Mouse (Mus musculus): ENCODE results near the gene Nipsnap1. TPM values are rescaled to one million over a fixed set of nuclear protein-coding genes. Genes with fewer than 3 reads are reported as not detected.

Gene Nipsnap1
- polyA plus RNA-seq, 1 experiment from 2014 or later: 76.8 TPM

- ATAC-seq (ENCODE audit: insufficient number of reproducible peaks, low FRiP score, low TSS enrichment, low read depth): no peak
- DNase-seq (ENCODE audit: low spot score): no peak
- 79% methylated on average over 5 of the region's 5 CpGs for WGBS
- Histone ChIP-seq H3K4me1 (ENCODE audit: control insufficient read depth, insufficient read depth, low read length) (no peaks in the 10 kb centered on the region), H3K4me3 (ENCODE audit: low read depth, low read length) (no peak overlapping the region), H3K27me3 (ENCODE audit: control insufficient read depth, insufficient read depth, low read length) (no peaks in the 10 kb centered on the region), H3K9me3 (ENCODE audit: control insufficient read depth, low read length) (no peaks in the 10 kb centered on the region), H3K4me2 (ENCODE audit: low read depth, severe bottlenecking) (no peak overlapping the region), H3K36me3 (ENCODE audit: control insufficient read depth, insufficient read depth, low read length) (no peaks in the 10 kb centered on the region), H3K27ac (replicated peaks; ENCODE audit: low read depth, low read length) (no peak overlapping the region), H3K9ac (ENCODE audit: low read length) (no peak overlapping the region)
Observed at GRCm38 (mm10) chr11:4837342-4837741, 36.4 kb upstream of the Nipsnap1 start.

DNA sequence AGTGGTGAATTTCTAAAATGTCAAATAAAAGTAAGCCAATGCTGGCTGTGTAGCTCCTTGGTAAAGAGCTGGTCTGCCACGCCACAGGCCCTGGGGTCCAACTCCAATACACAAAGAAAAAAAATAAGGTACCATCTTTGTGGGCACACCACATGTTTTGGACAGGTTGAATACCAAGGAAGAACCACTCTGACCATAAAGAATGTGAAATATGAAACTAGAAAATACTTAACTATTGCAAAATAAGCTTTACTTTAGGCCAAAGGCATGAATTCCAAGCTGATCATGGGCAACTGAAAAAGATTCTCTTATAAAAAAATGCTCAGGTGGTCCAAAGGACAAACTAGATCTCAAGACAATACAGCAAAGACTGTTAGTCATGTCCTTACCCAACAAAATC lies 35.5 kb upstream of the Nipsnap1 start:
- no peaks in the 10 kb centered on the region for H3K9me3 ChIP-seq (ENCODE audit: control insufficient read depth, low read length)
- no peaks in the 10 kb centered on the region for H3K4me1 ChIP-seq (ENCODE audit: control insufficient read depth, insufficient read depth, low read length)
- H3K4me2 ChIP-seq (ENCODE audit: low read depth, severe bottlenecking): no peak overlapping the region
- H3K27me3 ChIP-seq (ENCODE audit: control insufficient read depth, insufficient read depth, low read length): no peaks in the 10 kb centered on the region
- WGBS: 83% methylated on average over 1 of the region's 1 CpGs
- no peak overlapping the region for H3K27ac ChIP-seq (replicated peaks; ENCODE audit: low read depth, low read length)
- DNase-seq (ENCODE audit: low spot score) (no peak), ATAC-seq (ENCODE audit: insufficient number of reproducible peaks, low FRiP score, low TSS enrichment, low read depth) (no peak)
- H3K36me3 ChIP-seq (ENCODE audit: control insufficient read depth, insufficient read depth, low read length): no peaks in the 10 kb centered on the region
- no peak overlapping the region for H3K9ac ChIP-seq (ENCODE audit: low read length)
- no peak overlapping the region for H3K4me3 ChIP-seq (ENCODE audit: low read depth, low read length)

GRCm38 (mm10) chr11:4840942-4841526 lies 32.7 kb upstream of the Nipsnap1 start:
- Histone ChIP-seq H3K4me2 (ENCODE audit: low read depth, severe bottlenecking) (no peak overlapping the region), H3K4me1 (ENCODE audit: control insufficient read depth, insufficient read depth, low read length) (no peaks in the 10 kb centered on the region), H3K36me3 (ENCODE audit: control insufficient read depth, insufficient read depth, low read length) (no peaks in the 10 kb centered on the region), H3K9ac (ENCODE audit: low read length) (no peak overlapping the region), H3K27ac (replicated peaks; ENCODE audit: low read depth, low read length) (no peak overlapping the region), H3K9me3 (ENCODE audit: control insufficient read depth, low read length) (no peaks in the 10 kb centered on the region), H3K4me3 (ENCODE audit: low read depth, low read length) (no peak overlapping the region), H3K27me3 (ENCODE audit: control insufficient read depth, insufficient read depth, low read length) (no peaks in the 10 kb centered on the region)
- 89% methylated on average over 3 of the region's 3 CpGs for WGBS
- DNase-seq (ENCODE audit: low spot score) (no peak), ATAC-seq (ENCODE audit: insufficient number of reproducible peaks, low FRiP score, low TSS enrichment, low read depth) (no peak)

- peak overlapping the region; percentile 66 for H3K4me2 ChIP-seq (ENCODE audit: low read depth, severe bottlenecking)
- peak; percentile 51 for ATAC-seq (ENCODE audit: insufficient number of reproducible peaks, low FRiP score, low TSS enrichment, low read depth)
- no peaks in the 10 kb centered on the region for H3K27me3 ChIP-seq (ENCODE audit: control insufficient read depth, insufficient read depth, low read length)
- H3K4me1 ChIP-seq (ENCODE audit: control insufficient read depth, insufficient read depth, low read length): no peaks in the 10 kb centered on the region
- H3K4me3 ChIP-seq (ENCODE audit: low read depth, low read length): peak overlapping the region; percentile 95
- no peaks in the 10 kb centered on the region for H3K9me3 ChIP-seq (ENCODE audit: control insufficient read depth, low read length)
- DNase-seq (ENCODE audit: low spot score): peak; percentile 61
- peak overlapping the region; percentile 94 for H3K9ac ChIP-seq (ENCODE audit: low read length)
- 0 out of 2 replicates have a peak overlapping the region, but pooled peaks have one; percentile 53 for H3K27ac ChIP-seq (replicated peaks; ENCODE audit: low read depth, low read length)
- H3K36me3 ChIP-seq (ENCODE audit: control insufficient read depth, insufficient read depth, low read length): no peaks in the 10 kb centered on the region
- under 1% methylated on average over 50 of the region's 50 CpGs for WGBS
Observed at GRCm38 (mm10) chr11:4848483-4849248, 25.1 kb upstream of the Nipsnap1 start.

- H3K4me1 ChIP-seq (ENCODE audit: control insufficient read depth, insufficient read depth, low read length): no peaks in the 10 kb centered on the region
- no peaks in the 10 kb centered on the region for H3K27me3 ChIP-seq (ENCODE audit: control insufficient read depth, insufficient read depth, low read length)
- DNase-seq (ENCODE audit: low spot score) (peak; percentile 98), ATAC-seq (ENCODE audit: insufficient number of reproducible peaks, low FRiP score, low TSS enrichment, low read depth) (peak; percentile 98)
- H3K36me3 ChIP-seq (ENCODE audit: control insufficient read depth, insufficient read depth, low read length): no peaks in the 10 kb centered on the region
- peak within 1 kb of the TSS; percentile 66 for H3K4me2 ChIP-seq (ENCODE audit: low read depth, severe bottlenecking)
- H3K9ac ChIP-seq (ENCODE audit: low read length): peak within 1 kb of the TSS; percentile 94
- H3K9me3 ChIP-seq (ENCODE audit: control insufficient read depth, low read length): no peaks in the 10 kb centered on the region
- 0 out of 2 replicates have a peak within 1 kb of the TSS, but pooled peaks have one; percentile 53 for H3K27ac ChIP-seq (replicated peaks; ENCODE audit: low read depth, low read length)
- H3K4me3 ChIP-seq (ENCODE audit: low read depth, low read length): peak within 1 kb of the TSS; percentile 95
- under 1% methylated on average over 60 of the region's 60 CpGs for WGBS
Observed at GRCm38 (mm10) chr11:4849258-4849943, 24.4 kb upstream of the Nipsnap1 start, which contains the start of gene Nf2. Nf2 (minus strand) TSS chr11:4849536.

GRCm38 (mm10) chr11:4850404-4850803 lies 23.3 kb upstream of the Nipsnap1 start:
- 96% methylated on average over 2 of the region's 2 CpGs for WGBS
- H3K27ac ChIP-seq (replicated peaks; ENCODE audit: low read depth, low read length): no peak overlapping the region
- no peaks in the 10 kb centered on the region for H3K36me3 ChIP-seq (ENCODE audit: control insufficient read depth, insufficient read depth, low read length)
- no peak overlapping the region for H3K9ac ChIP-seq (ENCODE audit: low read length)
- no peak overlapping the region for H3K4me2 ChIP-seq (ENCODE audit: low read depth, severe bottlenecking)
- no peaks in the 10 kb centered on the region for H3K9me3 ChIP-seq (ENCODE audit: control insufficient read depth, low read length)
- H3K4me1 ChIP-seq (ENCODE audit: control insufficient read depth, insufficient read depth, low read length): no peaks in the 10 kb centered on the region
- no peaks in the 10 kb centered on the region for H3K27me3 ChIP-seq (ENCODE audit: control insufficient read depth, insufficient read depth, low read length)
- no peak overlapping the region for H3K4me3 ChIP-seq (ENCODE audit: low read depth, low read length)
- ATAC-seq (ENCODE audit: insufficient number of reproducible peaks, low FRiP score, low TSS enrichment, low read depth) (no peak), DNase-seq (ENCODE audit: low spot score) (no peak)

GRCm38 (mm10) chr11:4853021-4853420 lies 20.7 kb upstream of the Nipsnap1 start:
- no peak overlapping the region for H3K4me2 ChIP-seq (ENCODE audit: low read depth, severe bottlenecking)
- DNase-seq (ENCODE audit: low spot score) (no peak), ATAC-seq (ENCODE audit: insufficient number of reproducible peaks, low FRiP score, low TSS enrichment, low read depth) (no peak)
- H3K9me3 ChIP-seq (ENCODE audit: control insufficient read depth, low read length): no peaks in the 10 kb centered on the region
- H3K27me3 ChIP-seq (ENCODE audit: control insufficient read depth, insufficient read depth, low read length): no peaks in the 10 kb centered on the region
- no peak overlapping the region for H3K4me3 ChIP-seq (ENCODE audit: low read depth, low read length)
- no peak overlapping the region for H3K27ac ChIP-seq (replicated peaks; ENCODE audit: low read depth, low read length)
- H3K36me3 ChIP-seq (ENCODE audit: control insufficient read depth, insufficient read depth, low read length): no peaks in the 10 kb centered on the region
- H3K9ac ChIP-seq (ENCODE audit: low read length): no peak overlapping the region
- H3K4me1 ChIP-seq (ENCODE audit: control insufficient read depth, insufficient read depth, low read length): no peaks in the 10 kb centered on the region

DNA sequence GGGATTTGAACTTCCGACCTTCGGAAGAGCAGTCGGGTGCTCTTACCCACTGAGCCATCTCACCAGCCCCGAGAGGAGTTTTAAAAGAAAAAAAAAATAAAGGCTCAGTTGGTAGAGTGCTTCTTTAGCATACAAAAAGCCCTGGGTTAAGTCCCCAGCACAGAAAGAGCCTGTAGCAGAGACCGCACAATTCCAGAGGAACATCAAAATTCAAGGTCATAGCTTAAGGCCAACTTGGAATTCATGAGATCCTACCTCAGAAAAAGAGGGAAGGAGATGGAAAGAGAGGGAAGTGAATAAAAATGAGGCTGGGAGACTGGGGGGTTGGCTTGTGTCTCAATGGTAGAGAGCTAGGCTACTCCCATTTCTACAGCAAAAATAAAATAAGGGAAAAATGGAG lies 19.6 kb upstream of the Nipsnap1 start:
- ATAC-seq (ENCODE audit: insufficient number of reproducible peaks, low FRiP score, low TSS enrichment, low read depth): no peak

More for the DNA sequence above, 19.6 kb upstream of the Nipsnap1 start:
- Histone ChIP-seq H3K27me3 (ENCODE audit: control insufficient read depth, insufficient read depth, low read length) (no peaks in the 10 kb centered on the region), H3K27ac (replicated peaks; ENCODE audit: low read depth, low read length) (no peak overlapping the region), H3K4me2 (ENCODE audit: low read depth, severe bottlenecking) (no peak overlapping the region), H3K4me3 (ENCODE audit: low read depth, low read length) (no peak overlapping the region), H3K36me3 (ENCODE audit: control insufficient read depth, insufficient read depth, low read length) (no peaks in the 10 kb centered on the region), H3K9me3 (ENCODE audit: control insufficient read depth, low read length) (no peaks in the 10 kb centered on the region), H3K9ac (ENCODE audit: low read length) (no peak overlapping the region), H3K4me1 (ENCODE audit: control insufficient read depth, insufficient read depth, low read length) (no peaks in the 10 kb centered on the region)
- 95% methylated on average over 5 of the region's 5 CpGs for WGBS
- DNase-seq (ENCODE audit: low spot score): no peak
